Mouse (Mus musculus) gastrocnemius, postnatal 14 days (tissue): ENCODE measurements around the gene Fxyd4. TPM values are rescaled to one million over a fixed set of nuclear protein-coding genes. Genes with fewer than 3 reads are reported as not detected.

Experiments used
- DNase-seq: peaks from one replicate; pipeline ENCODE4 v3.0.0; 2021; ENCODE audit warnings: mixed read lengths
- intact Hi-C: fragments of 180-260 bp; cut with DNase I; formaldehyde crosslinking; loops from one replicate; pipeline ENCODE4 v1.15.1; 2025; ENCODE audit warnings: low total_unique reads
- microRNA-seq, 2 experiments: library from miRNA; unstranded; fragments of <30 nt; microRNA quantifications; one replicate each; pipeline ENCODE4 v1.2.0; 2021
- total RNA-seq, 2 experiments: library from RNA; stranded (reverse); gene quantifications; 2 replicates each; pipeline ENCODE4 v1.2.3; 2021

The Fxyd4 gene
- total RNA-seq, 2 experiments from 2014 or later: not detected

GRCm38 (mm10) chr6:117900126-117901080, 37.1 kb downstream of the Fxyd4 start, which contains the start of gene Hnrnpf:
Gene Hnrnpf (plus strand): TSS chr6:117900324.
- DNase-seq: no peak

GRCm38 (mm10) chr6:117897800-117898199, 39.7 kb downstream of the Fxyd4 start:
- DNase-seq: no peak
- intact Hi-C loops: no loop called here

More at GRCm38 (mm10) chr6:117900126-117901080, 37.1 kb downstream of the Fxyd4 start, which contains the start of gene Hnrnpf:
- intact Hi-C loops: no loop called here

- intact Hi-C loops: no loop called here
Observed at GRCm38 (mm10) chr6:117893435-117893834, 44.1 kb downstream of the Fxyd4 start.

GRCm38 (mm10) chr6:117892386-117892785, 45.1 kb downstream of the Fxyd4 start:
- intact Hi-C loops: no loop called here
- no peak for DNase-seq

More at GRCm38 (mm10) chr6:117893435-117893834, 44.1 kb downstream of the Fxyd4 start:
- DNase-seq: no peak

GRCm38 (mm10) chr6:117891369-117892160, 45.9 kb downstream of the Fxyd4 start:
- DNase-seq: no peak

GRCm38 (mm10) chr6:117890257-117890656, 47.2 kb downstream of the Fxyd4 start:
- intact Hi-C loops: no loop called here
- DNase-seq: no peak

More at GRCm38 (mm10) chr6:117891369-117892160, 45.9 kb downstream of the Fxyd4 start:
- intact Hi-C loops: no loop called here

GRCm38 (mm10) chr6:117888642-117889096, 48.8 kb downstream of the Fxyd4 start:
- intact Hi-C loops: no loop called here
- no peak for DNase-seq

GRCm38 (mm10) chr6:117888032-117888431, 49.5 kb downstream of the Fxyd4 start:
- no peak for DNase-seq
- intact Hi-C loops: no loop called here

- no peak for DNase-seq
- intact Hi-C loops: no loop called here
Observed at GRCm38 (mm10) chr6:117885943-117886342, 51.5 kb downstream of the Fxyd4 start.

Small RNA genes within 50 kb of the gene (microRNA-seq; reads per million reads assigned to microRNA genes)
- gene Gm25535: 0 reads per million in 2 experiments

Other genes with a start within 250 kb of the Fxyd4 start
- 10 to 100 TPM; 27.5 to 30.9 TPM for gene Zfp637, start 96.5 kb downstream of the Fxyd4 start, total RNA-seq
- gene Zfp239, start 75.6 kb downstream of the Fxyd4 start, total RNA-seq: under 1 TPM; 0.40 to 0.51 TPM
- gene Hnrnpf, start 37.4 kb downstream of the Fxyd4 start, total RNA-seq: 100 to 1,000 TPM; 134 to 153 TPM
- gene Rasgef1a, start 73.7 kb upstream of the Fxyd4 start, total RNA-seq: under 1 TPM; 0.27 to 0.29 TPM
- gene Csgalnact2, start 201.4 kb upstream of the Fxyd4 start, total RNA-seq: 10 to 100 TPM; 21.4 to 22.1 TPM